Mouse (Mus musculus): Measurements from ENCODE around the gene Dnajc9.

Gene Dnajc9

DNA sequence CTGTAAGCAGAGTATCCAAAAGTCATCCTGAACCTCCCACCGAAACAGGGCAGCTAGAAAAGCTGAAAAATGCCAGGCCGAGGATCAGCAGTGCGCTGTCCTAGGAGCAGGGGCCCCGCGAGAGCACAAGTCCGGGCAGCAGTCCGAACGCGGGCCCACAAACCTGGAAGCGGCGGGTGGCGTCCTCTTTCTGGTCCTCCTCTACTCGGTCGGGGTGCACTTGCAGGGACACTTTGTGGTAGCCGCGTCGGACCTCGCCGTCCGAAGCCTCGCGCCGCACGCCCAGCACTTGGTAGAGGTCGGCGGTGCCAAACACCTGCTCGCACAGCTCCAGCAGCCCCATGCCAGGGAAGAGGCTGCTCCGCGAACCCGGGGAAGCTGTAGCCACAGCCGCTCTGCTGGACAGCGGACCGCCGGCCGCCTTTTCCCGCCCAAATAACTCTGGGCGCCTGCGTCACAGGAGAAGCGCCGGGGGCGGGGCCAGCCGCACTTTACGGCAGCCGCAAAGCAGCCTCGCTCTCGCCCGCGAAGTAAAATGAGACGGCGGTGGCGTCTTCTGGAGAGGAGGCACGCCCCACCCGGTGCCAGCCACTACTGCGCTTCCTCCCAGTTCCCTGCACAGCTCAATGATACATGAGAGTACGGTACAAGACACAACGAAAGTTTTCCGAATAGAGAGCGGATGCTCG lies at the start of gene Dnajc9:
TSS of gene Dnajc9 (minus strand) at position 470 of the 689 bp plus-strand sequence.
- peak; percentile 92 to 96 for DNase-seq

DNA sequence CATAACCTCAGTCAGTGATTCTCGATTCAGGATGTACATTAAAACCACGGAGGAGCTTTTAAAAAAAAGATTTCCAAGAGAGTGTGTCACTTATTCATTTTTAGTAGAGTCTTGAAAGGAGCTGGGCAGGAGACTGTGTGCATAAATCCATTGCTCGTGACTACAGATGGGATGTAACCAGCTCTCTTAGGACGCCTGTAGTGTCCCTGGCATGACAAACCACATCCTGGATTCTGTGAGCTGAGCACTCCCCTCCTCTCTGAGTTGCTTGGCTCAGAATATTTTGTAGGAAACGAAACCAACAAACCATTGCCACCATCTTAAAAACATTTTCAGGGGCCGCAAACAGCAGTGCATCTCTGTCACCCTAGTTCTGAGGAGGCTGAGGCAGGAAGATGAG lies 48.3 kb upstream of the Dnajc9 start:
- no peak for DNase-seq

DNA sequence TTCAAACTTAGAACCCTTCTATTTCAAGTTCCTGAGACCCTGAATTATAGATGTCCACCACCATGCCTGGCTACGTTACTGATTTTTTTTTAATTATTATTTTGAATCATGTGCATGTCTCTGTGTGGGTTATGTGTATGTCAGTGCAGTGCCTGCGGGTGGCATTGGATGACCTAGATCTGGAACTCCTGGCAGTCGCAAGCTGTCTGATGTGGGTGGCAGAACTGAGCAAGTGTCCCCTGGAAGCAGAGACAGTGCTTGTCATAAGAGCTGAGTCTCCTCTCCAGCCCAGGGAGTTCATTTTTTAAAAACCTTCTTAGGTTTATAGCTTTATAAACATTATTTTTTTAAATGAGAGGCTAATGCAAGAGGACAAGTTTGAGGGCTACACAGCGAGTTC lies 43.7 kb upstream of the Dnajc9 start:
- DNase-seq: no peak

DNA sequence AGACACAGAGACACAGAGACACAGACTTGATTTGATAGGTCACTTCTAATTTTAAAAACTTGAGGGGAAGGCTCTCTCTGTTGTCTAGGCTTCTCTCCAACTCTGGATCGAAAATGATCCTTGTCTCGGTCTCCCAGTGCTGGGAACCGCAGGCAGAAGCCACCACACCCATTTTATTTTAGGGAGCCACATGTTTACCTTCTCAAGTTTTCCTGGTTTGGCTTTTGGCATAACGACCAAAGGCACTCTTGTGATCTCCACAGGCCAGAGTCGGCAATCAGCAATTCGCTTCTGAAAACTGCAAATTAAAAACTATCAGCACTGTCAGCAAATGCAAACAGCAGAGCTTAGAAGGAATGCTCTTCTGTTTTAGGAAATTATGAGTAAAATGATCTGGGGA lies 43.0 kb upstream of the Dnajc9 start:
- no peak for DNase-seq

DNA sequence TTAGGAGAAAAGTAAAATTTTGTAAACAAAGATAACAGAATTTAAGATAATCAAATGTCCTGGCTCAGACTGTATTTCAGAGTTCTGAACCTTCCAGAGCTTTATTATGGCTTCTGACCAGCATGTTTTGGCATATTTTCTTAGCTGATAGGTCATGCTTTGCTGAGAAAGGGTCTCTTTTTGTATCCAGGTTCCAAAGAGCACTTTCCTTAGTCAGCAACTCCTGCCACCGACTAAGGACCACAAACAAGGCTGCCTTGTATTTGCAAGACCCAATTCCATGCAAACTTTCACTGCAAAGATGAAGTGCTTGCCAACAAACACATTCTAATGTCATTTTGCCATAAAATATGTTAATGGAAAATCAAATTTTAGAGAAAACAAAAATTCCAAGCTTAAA lies 41.1 kb upstream of the Dnajc9 start:
- no peak for DNase-seq

DNA sequence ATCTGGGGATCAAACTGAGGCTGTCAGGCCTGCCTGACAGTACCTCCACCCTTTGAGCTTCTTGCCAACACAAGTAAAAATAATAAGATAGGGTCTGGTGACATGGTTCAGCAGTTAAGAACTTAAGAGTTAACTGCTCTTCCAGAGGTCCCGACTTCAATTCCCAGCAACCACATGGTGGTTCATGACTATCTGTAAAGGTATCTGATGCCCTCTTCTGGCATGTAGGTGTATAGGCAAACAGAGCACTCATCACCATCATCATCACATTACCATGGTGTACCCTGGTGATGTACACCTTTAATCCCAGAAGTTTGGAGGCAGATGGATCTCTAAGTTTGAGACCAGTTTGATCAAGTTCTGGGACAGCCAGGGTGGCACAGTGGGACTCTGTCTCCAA lies 39.9 kb upstream of the Dnajc9 start:
- no peak for DNase-seq

DNA sequence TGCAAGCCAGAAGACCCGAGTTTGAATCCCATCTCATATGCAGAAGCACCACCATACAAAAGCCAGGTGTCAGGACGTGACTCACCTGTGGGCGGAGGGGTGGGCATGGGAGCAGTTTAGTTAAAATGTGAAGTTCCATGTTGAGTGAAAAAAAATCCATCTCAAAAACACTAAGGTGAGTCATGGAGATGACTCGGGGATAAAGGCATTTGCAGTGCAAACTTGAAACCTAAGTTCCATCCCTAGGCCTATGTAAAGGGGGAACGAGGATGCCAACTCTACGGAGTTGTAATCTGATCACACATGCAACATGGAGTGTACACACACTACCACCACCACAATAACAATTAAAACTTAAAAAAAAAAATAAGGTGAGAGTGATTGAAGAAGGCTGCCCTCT lies 34.3 kb upstream of the Dnajc9 start:
- DNase-seq: no peak

DNA sequence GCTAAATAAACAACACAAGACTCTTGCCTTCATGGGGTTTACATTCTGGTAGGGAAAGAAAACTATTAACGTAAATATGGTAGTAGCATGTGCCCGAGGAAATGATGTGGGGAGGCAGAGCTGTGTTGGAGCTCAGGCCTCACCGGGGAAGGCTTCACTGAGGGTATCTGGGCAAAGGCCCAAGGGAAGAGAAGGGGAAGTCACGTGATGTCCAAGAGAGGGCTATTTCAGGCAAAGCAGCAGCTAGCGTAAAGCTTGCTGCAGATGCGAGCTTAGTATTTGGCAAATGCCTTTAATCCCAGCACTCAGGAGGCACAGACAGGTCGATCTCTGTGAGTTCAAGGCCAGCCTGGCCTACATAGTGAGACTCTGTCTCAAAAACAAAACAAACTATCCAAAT lies 33.5 kb upstream of the Dnajc9 start:
- peak in 1 of 2 experiments; percentile 12 for DNase-seq

DNA sequence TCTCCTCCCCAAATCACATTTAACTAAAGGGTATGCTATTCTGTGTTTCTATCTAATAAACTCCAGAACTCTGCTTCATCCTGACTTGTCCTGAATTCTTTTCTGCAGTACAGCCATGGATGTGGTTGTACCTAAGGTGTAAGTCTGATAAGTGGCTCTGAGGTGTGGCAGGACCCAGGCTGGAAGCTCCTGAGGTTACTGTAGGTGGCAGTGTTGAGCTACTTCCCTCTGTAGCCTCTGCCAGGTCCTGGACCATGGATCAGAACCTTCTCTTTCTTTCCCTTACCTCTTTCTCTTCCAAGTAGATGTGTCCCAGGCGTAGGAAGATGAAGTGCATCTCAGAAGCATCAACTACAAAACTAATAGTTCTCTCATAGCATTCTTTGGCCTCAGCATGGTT lies 11.4 kb upstream of the Dnajc9 start:
- peak in 1 of 2 experiments; percentile 48 for DNase-seq

DNA sequence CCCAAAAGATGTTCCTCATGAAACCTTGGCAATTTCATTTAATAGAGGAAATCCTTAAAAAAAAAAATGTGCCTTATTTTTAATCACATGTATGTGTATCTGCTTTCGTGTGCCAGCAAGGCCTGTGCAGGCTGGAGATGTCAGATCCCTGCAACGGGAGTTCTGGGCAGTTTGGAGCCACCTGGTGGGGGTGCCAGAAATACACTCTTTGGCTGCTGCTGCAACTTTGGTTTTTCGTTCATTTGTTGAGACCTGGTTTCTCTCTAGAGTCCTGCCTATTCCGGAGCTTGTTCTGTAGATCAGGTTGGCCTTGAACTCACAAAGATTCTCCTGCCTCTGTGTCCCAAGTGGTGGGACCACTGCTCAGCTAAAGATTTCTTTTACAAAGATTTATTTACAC lies 10.2 kb upstream of the Dnajc9 start:
- no peak for DNase-seq

DNA sequence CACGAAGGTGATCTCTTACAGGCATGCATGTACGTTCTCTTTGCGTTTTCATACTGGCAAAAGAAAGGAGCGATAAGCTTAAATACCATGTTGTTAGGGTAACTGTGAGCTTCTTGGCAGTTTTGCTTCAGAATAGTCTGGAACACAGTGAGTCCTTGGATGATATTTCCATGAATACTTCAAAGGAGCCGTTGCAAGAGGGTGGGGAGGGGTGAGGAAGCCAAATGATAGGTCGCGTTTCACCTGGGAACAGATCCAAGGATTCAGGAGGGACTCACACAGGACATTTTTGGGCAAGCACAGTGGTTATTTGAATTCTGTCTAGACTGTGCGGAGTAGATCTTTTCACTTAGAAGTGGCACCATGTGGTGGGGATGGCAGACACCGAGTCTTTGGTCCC lies 8.5 kb upstream of the Dnajc9 start:
- DNase-seq: no peak

DNA sequence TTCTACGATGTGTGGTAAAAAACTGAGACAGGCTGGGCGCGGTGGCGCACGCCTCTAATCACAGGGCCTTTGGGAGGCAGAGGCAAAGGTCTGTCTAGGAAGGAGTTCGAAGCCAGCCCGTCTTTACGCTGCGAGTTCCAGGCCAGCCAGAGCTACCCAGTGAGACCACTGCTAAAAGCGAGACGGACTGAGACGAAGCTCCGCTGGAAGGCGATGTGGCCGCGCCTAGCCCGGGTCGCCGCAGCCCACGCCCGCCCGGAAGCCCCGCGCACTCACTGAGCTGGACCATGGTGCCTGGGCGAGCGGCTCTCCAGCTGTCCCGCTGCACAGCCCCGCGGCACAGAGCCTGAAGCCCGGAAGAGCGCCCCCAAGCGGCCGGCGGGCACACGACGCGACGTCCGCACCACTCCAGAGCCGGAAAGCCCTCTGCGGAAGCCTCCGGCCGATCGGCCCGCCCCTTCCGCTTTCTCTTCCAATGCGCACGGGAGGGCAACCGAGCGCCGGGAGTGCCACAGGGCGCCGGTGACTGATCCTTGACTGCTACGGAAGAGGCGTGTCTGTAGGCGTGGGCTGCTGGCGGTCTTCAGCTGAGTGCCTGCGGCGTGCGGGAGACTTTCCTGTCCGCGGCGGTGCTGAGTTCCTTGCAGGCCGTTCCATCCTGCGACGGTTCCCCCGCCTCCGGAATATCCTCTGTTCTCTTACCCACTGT lies 4.6 kb upstream of the Dnajc9 start, which contains the start of gene Mrps16:
TSS of gene Mrps16 (minus strand) at position 430 of the 709 bp plus-strand sequence.
- peak; percentile 95 to 97 for DNase-seq

DNA sequence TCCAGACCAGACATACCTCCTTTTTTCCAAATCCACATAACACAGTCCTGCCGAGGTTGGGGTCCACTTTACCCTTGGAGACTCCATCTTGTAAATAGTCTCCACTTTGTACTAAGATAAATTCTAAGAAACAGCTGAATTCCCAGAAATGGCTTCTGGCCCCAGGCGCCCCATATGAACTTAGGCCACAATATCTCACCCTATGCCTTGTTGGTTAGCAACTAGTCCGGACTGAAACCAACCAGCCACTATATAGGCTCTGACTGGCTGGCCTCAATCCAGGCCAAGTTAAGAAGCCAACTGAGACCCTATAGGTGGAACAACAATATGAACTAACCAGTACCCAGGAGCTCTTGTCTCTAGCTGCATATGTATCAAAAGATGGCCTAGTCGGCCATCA lies 3.6 kb upstream of the Dnajc9 start:
- DNase-seq: no peak

DNA sequence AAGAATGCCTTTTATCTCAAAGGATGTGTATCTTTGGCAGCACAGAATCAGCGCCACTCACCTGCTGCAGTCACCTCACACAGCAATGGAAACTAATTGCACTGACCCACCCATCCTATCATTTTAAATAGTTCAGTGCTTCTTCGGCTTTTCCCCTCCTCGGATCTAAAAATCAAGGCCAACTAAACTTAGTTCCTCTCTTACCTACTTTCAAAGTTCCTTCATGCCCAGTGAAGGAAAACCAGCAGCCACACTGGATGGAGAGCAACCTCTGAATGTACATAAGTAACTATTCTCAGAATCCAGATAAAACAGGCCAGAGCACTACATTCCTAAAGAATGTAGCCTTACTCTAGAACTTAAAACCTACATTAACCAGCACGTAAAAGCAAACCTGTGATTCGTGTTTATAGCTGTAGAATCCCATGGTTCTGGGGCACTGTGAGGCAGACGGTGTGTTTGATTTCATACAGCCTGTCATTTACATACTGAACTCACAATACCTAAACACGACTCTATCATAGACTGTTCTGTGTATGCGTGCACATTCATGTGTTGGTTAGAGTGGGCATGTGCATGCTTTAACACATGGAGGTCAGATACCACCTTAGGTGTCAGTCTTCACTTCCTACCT lies 853 bp upstream of the Dnajc9 start:
- no peak for DNase-seq

DNA sequence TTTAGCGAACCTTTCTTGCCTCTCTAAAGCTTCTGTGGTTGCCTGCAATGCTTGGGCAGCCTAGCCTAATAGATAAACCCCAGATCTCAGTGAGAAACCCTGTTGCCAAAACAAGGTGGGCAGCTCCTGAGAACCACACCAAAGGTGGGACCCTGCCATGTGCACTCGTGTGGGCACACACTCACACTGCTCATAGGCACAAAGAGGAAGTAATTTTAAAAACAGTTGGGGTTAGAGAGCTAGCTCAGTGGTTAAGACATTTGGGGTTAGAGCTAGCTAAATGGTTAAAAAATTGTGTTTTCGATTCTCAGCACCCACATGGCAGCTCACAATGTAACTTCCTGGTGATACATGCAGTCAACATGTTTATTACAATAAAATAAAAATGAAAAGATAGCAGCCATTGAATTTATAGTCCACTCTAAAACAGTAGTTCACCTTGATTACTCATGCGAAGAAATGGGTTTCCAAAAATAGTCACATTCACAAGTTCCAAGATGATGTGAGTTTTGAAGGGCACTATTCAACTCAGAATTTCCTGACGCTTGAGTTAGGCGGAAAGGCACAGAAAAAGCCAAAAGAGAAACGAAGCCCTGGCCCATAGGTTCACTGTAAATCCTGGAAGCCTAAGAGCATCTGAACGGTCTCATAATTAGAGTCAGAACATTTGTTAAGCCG lies 8.8 kb downstream of the Dnajc9 start:
- no peak for DNase-seq

DNA sequence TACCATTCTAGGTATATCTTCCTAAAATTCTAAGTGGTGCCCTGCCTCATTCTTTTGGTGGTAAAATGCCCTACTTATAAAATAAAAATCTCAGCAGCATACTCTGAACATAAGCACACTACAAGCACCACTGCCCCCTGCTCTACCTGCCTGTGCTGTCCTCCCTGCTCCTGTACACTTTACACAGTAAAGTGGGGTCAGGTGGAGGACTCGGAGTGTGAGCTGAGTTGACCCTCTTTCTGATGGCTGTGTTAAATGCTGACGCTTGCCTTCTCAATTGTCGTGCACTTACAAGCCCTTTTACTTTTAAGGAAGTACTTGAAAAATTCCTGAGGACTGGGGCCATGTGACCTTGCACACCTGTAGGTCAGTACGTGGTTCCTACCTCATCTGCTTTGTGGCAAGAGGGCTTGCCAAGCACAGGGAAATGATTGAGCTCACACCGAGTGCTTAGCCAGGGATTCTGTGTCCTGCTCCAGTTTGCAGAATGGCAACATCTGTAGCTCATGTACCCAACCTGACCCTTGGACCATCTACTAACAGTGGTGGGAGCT lies 9.5 kb downstream of the Dnajc9 start:
- DNase-seq: no peak

DNA sequence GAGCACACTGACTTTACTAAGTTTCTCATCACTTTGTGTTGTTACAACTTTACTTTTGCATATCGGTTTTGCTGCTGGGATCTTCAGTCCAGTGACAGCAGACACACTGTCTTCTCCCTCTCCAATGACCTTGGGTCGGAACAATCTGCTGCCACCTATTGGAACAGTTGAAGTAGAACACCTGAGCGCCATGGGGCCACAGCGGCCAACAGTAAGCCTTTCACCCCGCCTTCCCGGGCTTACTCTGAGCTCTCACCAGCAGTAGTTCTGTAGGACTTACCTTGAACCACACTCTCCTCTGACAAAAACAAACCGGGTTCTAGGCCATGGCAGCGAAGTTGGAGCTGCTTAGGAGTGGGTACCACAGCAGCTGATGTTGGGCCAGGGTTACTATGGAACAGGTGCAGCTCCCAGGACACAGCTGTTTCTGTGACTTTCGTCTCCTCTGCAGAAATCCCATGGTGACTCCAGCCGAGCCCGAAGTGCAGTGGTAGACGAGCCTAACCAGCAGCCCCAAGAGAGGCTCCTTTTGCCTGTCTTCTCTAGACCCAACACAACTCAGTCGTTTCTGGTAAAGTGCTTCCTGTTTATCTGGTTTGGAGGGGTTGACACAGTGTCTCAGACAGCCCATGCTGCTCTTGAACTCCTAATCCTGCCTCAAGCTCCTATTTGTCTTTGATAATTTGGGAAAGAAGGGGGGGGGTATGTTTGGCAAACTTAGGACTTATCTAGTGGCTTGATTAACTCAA lies 10.2 kb downstream of the Dnajc9 start:
- DNase-seq: peak; percentile 68 to 73

DNA sequence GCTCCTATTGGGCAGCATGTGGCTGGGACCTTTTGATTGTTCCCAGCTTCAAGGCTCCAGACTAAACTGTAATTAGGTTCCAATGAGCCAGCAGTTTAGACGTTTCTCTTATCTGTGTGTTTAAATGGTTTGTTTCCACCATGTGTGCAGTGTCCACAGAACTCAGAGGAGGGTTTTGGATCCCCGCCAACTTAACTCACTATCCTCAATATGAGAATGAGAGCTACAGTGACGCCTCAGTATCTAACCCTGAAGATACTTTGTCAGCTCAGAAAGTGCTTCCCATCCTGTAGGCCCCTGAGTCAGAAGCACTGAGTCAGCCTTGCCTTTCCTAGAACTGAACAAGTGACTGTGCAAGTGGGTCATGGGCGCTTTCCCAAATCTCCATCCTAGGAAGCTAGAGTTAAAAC lies 11.6 kb downstream of the Dnajc9 start:
- DNase-seq: no peak

DNA sequence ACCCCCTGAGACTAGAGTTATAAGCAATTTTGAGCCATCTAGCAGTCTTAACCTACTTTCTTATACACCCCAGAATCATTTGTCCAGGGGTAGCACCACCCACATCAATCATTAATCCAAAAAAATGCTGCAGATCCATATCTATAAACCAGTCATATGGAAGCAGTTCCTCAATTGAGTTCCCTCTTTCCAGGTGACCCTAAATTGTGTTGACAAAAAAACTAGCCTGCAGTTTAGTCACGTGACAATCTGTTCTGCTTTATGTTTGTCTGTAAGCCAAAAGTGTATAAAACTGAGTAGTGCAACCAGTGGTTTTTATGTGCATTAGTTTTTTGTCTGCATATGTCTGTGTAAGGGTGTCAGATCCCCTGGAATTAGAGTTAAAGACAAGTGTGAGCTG lies 16.9 kb downstream of the Dnajc9 start:
- no peak for DNase-seq

DNA sequence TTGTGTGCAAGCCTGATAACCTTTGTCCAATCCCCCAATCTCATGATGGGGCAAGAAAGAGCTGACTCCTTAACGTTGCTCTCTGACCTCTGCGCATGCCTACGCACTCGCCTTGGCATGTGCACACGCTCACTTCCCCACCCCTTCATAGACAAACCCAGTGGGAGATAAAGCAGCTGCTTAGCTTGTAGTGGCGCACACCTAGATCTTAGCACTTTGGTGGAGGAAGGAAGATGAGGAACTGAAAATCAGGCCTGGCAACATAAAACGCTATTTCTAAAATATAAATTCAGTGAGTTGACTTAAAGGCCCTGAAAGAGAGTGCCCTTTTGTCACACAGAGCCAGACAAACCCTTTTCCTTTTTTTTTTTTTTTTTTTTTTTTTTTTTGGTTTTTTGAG lies 17.9 kb downstream of the Dnajc9 start:
- DNase-seq: no peak

DNA sequence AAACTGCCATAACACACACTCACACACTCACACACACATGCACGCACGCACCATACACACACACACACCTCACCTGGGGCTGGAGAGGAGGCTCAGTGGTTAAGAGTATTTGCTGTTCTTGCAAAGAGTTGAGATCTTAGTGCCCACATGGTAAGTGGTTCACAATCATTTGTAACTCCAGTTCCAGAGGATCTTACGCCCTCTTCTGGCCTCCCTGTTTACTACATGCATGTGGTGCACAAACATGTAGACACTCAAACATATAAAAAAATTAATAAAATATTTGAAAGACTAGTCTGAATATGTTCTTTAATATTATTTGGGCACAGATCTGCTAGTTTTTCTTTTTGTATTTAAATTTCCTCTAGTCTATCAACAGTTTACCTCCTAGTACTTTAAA lies 20.4 kb downstream of the Dnajc9 start:
- no peak for DNase-seq

DNA sequence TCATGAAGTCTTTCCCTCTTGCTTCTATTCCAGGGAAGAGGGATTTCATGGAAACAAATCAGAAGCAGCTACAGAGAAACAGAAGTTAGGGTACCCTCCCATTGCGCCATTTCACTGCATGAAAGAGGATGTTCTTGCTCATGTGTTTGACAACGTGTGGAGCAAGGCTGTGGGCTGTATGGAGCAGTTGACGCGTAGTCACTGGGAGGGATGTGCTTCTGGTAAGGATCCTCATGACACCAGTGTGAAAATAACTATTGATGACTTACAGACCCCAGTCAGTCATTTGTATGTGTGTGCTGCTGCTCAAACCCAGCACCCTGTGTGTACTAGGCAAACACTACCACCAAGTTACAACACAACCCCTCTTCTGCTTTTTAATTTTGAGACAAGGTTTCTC lies 25.5 kb downstream of the Dnajc9 start:
- DNase-seq: no peak
